9 mouse cellular contexts compared by ENCODE assay signal in genomic region chr9:48604939-48605598, GRCm38 (mm10). TPM values are rescaled to one million over a fixed set of nuclear protein-coding genes. Genes with fewer than 3 reads are reported as not detected.
DNase-seq lines count a peak whose midpoint lies in the region.
"Had no signal": no experiment of that assay in that cellular context is flagged by ENCODE, and none has a peak within 500 bp of the region (broad histone marks: within the 10 kb centered on the region; RNA-seq: fewer than 3 reads in every experiment).

Nnmt (minus strand) TSS chr9:48605153.

- peak; percentile 11 for DNase-seq in 3134 (ENCODE audit: extremely low read depth, insufficient read length, low spot score)
- DNase-seq in adrenal gland, adult 2 months = peak; percentile 36
- DNase-seq in heart, adult 9 months (ENCODE audit: low spot score in 2 of 2) = peak; percentile 73 to 77
- peak; percentile 5 to 8 for DNase-seq in kidney, postnatal 36 days
- DNase-seq in layer of hippocampus, adult 11-12 months (ENCODE audit: low spot score) = no peak
- no peak for DNase-seq in frontal cortex, postnatal 10 days (ENCODE audit: low spot score in 2 of 2)
- no peak for DNase-seq in ovary, adult 18-20 months (ENCODE audit: low spot score)
- no peak for DNase-seq in T-cell, adult 2 months (ENCODE audit: low spot score)
- DNase-seq: thymus, postnatal 25 days had no signal

RNA-seq across cellular contexts. Expression of gene Nnmt, which starts in this region (rescaled TPM):
- 100 to 1,000 TPM in 1 of 2 experiments, 10 to 100 TPM in 1; 25.8 to 147 TPM for total RNA-seq in adrenal gland, adult 2 months (2021)
- polyA plus RNA-seq in adrenal gland, adult 2 months (2012; rRNA removed) = 4.1 and 9.5 TPM in 2 replicates

Comparison
In these comparisons a context has a peak if more than half of its experiments do, and no peak if none do; other contexts are left out.
1. DNase-seq: peak in 3134 (single experiment), adrenal gland, adult 2 months (single experiment), heart, adult 9 months (2 of 2) and kidney, postnatal 36 days (2 of 2); none in layer of hippocampus, adult 11-12 months (single experiment), frontal cortex, postnatal 10 days (0 of 2), ovary, adult 18-20 months (single experiment) and T-cell, adult 2 months (single experiment).